Mouse (Mus musculus) testis, adult 2 months (tissue): Measurements from ENCODE around the gene Sh3kbp1.

ENCODE experiments used
- CTCF ChIP-seq: fragments of 200-500 bp; IDR thresholded peaks from 2 replicates; pipeline ENCODE4 v1.5.1; 2012; ENCODE audit warnings: low read depth, mild to moderate bottlenecking, inconsistent platforms, low read length, moderate library complexity; ENCODE audit not compliant: control insufficient read depth, insufficient read depth, insufficient replicate concordance
- POLR2A ChIP-seq: fragments of 200-500 bp; IDR thresholded peaks from 2 replicates; pipeline ENCODE4 v1.6.1; 2012; ENCODE audit warnings: low read depth, mild to moderate bottlenecking, inconsistent platforms, low read length, moderate library complexity; ENCODE audit not compliant: control insufficient read depth

DNA sequence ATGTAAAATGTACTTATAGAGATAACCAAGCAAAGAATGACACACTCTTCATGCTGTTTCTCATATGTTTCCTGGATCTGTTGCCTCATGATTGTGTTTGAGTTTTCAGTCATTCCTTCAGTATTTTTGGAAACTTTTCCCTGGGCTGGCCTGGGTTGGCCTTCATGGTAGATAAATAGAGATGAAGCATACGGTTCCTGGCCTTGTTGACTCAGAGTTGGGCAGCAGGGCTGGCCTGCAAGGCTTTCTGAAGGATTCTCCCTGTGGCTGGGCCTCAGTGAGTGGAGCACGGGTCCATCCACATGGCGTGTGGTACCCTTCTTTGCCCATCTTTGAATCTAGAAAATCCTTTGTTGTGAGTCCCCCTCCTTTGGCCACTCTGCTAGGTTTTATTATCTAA lies 276.3 kb downstream of the Sh3kbp1 start:
- TF ChIP-seq POLR2A (no peak), CTCF (no peak)
